Mouse (Mus musculus) lung, postnatal 25 days (tissue): ENCODE data around the gene Pitpnm2.

Experiments used
- DNase-seq: peaks from one replicate; pipeline ENCODE4 v3.0.0; 2022; ENCODE audit warnings: low spot score

The Pitpnm2 gene

GRCm38 (mm10) chr5:124249614-124250591, at the start of gene Pitpnm2:
Pitpnm2 (minus strand) TSS chr5:124249760.
- DNase-seq: peak; percentile 41

GRCm38 (mm10) chr5:124299307-124299706, 49.7 kb upstream of the Pitpnm2 start:
- peak; percentile 9 for DNase-seq

GRCm38 (mm10) chr5:124296475-124296874, 46.9 kb upstream of the Pitpnm2 start:
- no peak for DNase-seq

GRCm38 (mm10) chr5:124293967-124294366, 44.4 kb upstream of the Pitpnm2 start:
- no peak for DNase-seq

GRCm38 (mm10) chr5:124290216-124290615, 40.7 kb upstream of the Pitpnm2 start:
- DNase-seq: no peak

GRCm38 (mm10) chr5:124287616-124288247, 38.2 kb upstream of the Pitpnm2 start:
- no peak for DNase-seq

- peak; percentile 24 for DNase-seq
These were observed 34.8 kb upstream of the Pitpnm2 start for GRCm38 (mm10) chr5:124284330-124284729.

- no peak for DNase-seq
These were observed 33.3 kb upstream of the Pitpnm2 start for GRCm38 (mm10) chr5:124282854-124283253.

- DNase-seq: no peak
These were observed 20.7 kb upstream of the Pitpnm2 start for GRCm38 (mm10) chr5:124270226-124270625.

GRCm38 (mm10) chr5:124269661-124270060, 20.1 kb upstream of the Pitpnm2 start:
- no peak for DNase-seq

- DNase-seq: no peak
These were observed 18.1 kb upstream of the Pitpnm2 start for GRCm38 (mm10) chr5:124267652-124268051.

GRCm38 (mm10) chr5:124266821-124267220, 17.3 kb upstream of the Pitpnm2 start:
- peak; percentile 61 for DNase-seq

- DNase-seq: no peak
These were observed 13.7 kb upstream of the Pitpnm2 start for GRCm38 (mm10) chr5:124263246-124263645.

GRCm38 (mm10) chr5:124262090-124262489, 12.5 kb upstream of the Pitpnm2 start:
- DNase-seq: no peak

GRCm38 (mm10) chr5:124259133-124259532, 9.6 kb upstream of the Pitpnm2 start:
- DNase-seq: no peak

GRCm38 (mm10) chr5:124258026-124258425, 8.5 kb upstream of the Pitpnm2 start:
- DNase-seq: no peak

- DNase-seq: no peak
These were observed 5.6 kb upstream of the Pitpnm2 start for GRCm38 (mm10) chr5:124255141-124255540.

- no peak for DNase-seq
These were observed 4.0 kb upstream of the Pitpnm2 start for GRCm38 (mm10) chr5:124253555-124253954.

GRCm38 (mm10) chr5:124252580-124253320, 3.2 kb upstream of the Pitpnm2 start:
- DNase-seq: no peak

- no peak for DNase-seq
These were observed 1.5 kb upstream of the Pitpnm2 start for GRCm38 (mm10) chr5:124251070-124251469.

- DNase-seq: peak; percentile 45
These were observed 531 bp downstream of the Pitpnm2 start for GRCm38 (mm10) chr5:124248845-124249613.
